Mouse (Mus musculus): ENCODE results near the gene Alkbh1. TPM values are rescaled to one million over a fixed set of nuclear protein-coding genes. Genes with fewer than 3 reads are reported as not detected.
A peak's percentile ranks its signal among the peaks of the same experiment; 100 is the strongest.

The Alkbh1 gene
- polyA plus RNA-seq, 1 experiment: 20.0 TPM

- no peak for DNase-seq (ENCODE audit: extremely low spot score in 1 of 2, low spot score in 1 of 2)
Measured at GRCm38 (mm10) chr12:87421708-87422507, 21.9 kb downstream of the Alkbh1 start.

- DNase-seq (ENCODE audit: extremely low spot score in 1 of 2, low spot score in 1 of 2): no peak
Measured at GRCm38 (mm10) chr12:87419974-87420485, 23.8 kb downstream of the Alkbh1 start.

GRCm38 (mm10) chr12:87418921-87419320 is 24.9 kb downstream of the Alkbh1 start:
- DNase-seq (ENCODE audit: extremely low spot score in 1 of 2, low spot score in 1 of 2): peak in 1 of 2 experiments; percentile 25

- DNase-seq (ENCODE audit: extremely low spot score in 1 of 2, low spot score in 1 of 2): peak in 1 of 2 experiments; percentile 66
Measured at GRCm38 (mm10) chr12:87416690-87417089, 27.1 kb downstream of the Alkbh1 start.

GRCm38 (mm10) chr12:87415358-87415757 is 28.5 kb downstream of the Alkbh1 start:
- no peak for DNase-seq (ENCODE audit: extremely low spot score in 1 of 2, low spot score in 1 of 2)

GRCm38 (mm10) chr12:87413179-87413790 is 30.5 kb downstream of the Alkbh1 start:
- peak in 1 of 2 experiments; percentile 84 for DNase-seq (ENCODE audit: extremely low spot score in 1 of 2, low spot score in 1 of 2)

GRCm38 (mm10) chr12:87410999-87411398 is 32.8 kb downstream of the Alkbh1 start:
- no peak for DNase-seq (ENCODE audit: extremely low spot score in 1 of 2, low spot score in 1 of 2)

GRCm38 (mm10) chr12:87409123-87409522 is 34.7 kb downstream of the Alkbh1 start:
- DNase-seq (ENCODE audit: extremely low spot score in 1 of 2, low spot score in 1 of 2): no peak

- no peak for DNase-seq (ENCODE audit: extremely low spot score in 1 of 2, low spot score in 1 of 2)
Measured at GRCm38 (mm10) chr12:87407869-87408605, 35.8 kb downstream of the Alkbh1 start.

GRCm38 (mm10) chr12:87405721-87406120 is 38.1 kb downstream of the Alkbh1 start:
- DNase-seq (ENCODE audit: extremely low spot score in 1 of 2, low spot score in 1 of 2): no peak

- DNase-seq (ENCODE audit: extremely low spot score in 1 of 2, low spot score in 1 of 2): no peak
Measured at GRCm38 (mm10) chr12:87405165-87405564, 38.7 kb downstream of the Alkbh1 start.

GRCm38 (mm10) chr12:87401883-87402282 is 41.9 kb downstream of the Alkbh1 start:
- DNase-seq (ENCODE audit: extremely low spot score in 1 of 2, low spot score in 1 of 2): no peak

GRCm38 (mm10) chr12:87399119-87399819 is 44.5 kb downstream of the Alkbh1 start:
- DNase-seq (ENCODE audit: extremely low spot score in 1 of 2, low spot score in 1 of 2): no peak

- DNase-seq (ENCODE audit: extremely low spot score in 1 of 2, low spot score in 1 of 2): no peak
Measured at GRCm38 (mm10) chr12:87397811-87398417, 45.9 kb downstream of the Alkbh1 start.

GRCm38 (mm10) chr12:87397126-87397525 is 46.7 kb downstream of the Alkbh1 start:
- no peak for DNase-seq (ENCODE audit: extremely low spot score in 1 of 2, low spot score in 1 of 2)

- DNase-seq (ENCODE audit: extremely low spot score in 1 of 2, low spot score in 1 of 2): no peak
Measured at GRCm38 (mm10) chr12:87394316-87394715, 49.5 kb downstream of the Alkbh1 start.

- DNase-seq (ENCODE audit: extremely low spot score in 1 of 2, low spot score in 1 of 2): no peak
Measured at GRCm38 (mm10) chr12:87393447-87394145, 50.2 kb downstream of the Alkbh1 start.

- no peak for DNase-seq (ENCODE audit: extremely low spot score in 1 of 2, low spot score in 1 of 2)
Measured at GRCm38 (mm10) chr12:87391355-87391754, 52.5 kb downstream of the Alkbh1 start.

GRCm38 (mm10) chr12:87389231-87389630 is 54.6 kb downstream of the Alkbh1 start:
- no peak for DNase-seq (ENCODE audit: extremely low spot score in 1 of 2, low spot score in 1 of 2)

All from frontal cortex, adult 2 months (tissue).